24 mouse cellular contexts compared by ENCODE assay signal in the genomic region with DNA sequence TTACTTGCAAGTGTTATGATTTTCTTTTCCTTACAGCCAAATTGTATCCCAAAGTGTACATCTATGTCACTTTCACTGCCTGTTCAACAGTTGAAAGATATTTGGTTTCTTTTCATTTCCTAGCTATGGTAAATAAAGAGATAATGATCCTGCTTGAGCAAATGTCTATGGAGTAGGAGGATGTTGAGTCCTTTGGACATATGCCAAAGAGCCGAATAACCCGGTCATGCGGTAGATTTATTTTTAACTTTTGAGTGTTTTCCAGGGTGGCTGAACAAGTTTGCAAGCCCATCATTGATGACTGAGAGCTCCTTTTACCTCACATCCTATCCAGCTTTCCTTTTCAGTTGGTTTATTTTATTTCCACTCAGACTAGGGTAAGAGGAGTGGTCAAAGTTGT.
A peak's percentile ranks its signal among the peaks of the same experiment; 100 is the strongest.
DNase-seq lines count a peak whose midpoint lies in the region; ATAC-seq and TF ChIP-seq lines count a peak whose summit lies in the region.
"Had no signal": no experiment of that assay in that cellular context is flagged by ENCODE, and none has a peak within 500 bp of the region (broad histone marks: within the 10 kb centered on the region; RNA-seq: fewer than 3 reads in every experiment).

No protein-coding gene starts in this region.

- TF ChIP-seq POLR2A in kidney, adult 2 months (IDR thresholded peaks at IDR 0.05; ENCODE audit: low read depth, low read length), result no peak

- no peaks in the 10 kb centered on the region for H3K4me1 ChIP-seq in kidney, embryonic 16.5 days (ENCODE audit: insufficient read depth, low read length)
- H3K4me1 ChIP-seq in kidney, adult 2 months (ENCODE audit: control insufficient read depth, insufficient read depth, low read length), result no peaks in the 10 kb centered on the region
- H3K4me1 ChIP-seq in lung, embryonic 16.5 days (replicated peaks; ENCODE audit: control insufficient read depth, insufficient read depth, low read length), result no peaks in the 10 kb centered on the region
- H3K4me1 ChIP-seq: embryonic facial prominence, embryonic 13.5 days; forebrain, embryonic 13.5 days; heart, embryonic 12.5 days; hindbrain, embryonic 10.5 days; hindbrain, embryonic 15.5 days had no signal

- H3K4me2 ChIP-seq in kidney, embryonic 16.5 days (replicated peaks; ENCODE audit: low read depth, low read length), result peak overlapping the region; percentile 15; the same call in 1 of the 2 replicates
- H3K4me2 ChIP-seq in lung, embryonic 16.5 days (ENCODE audit: low read depth, low read length), result 0 out of 2 replicates have a peak overlapping the region, but pooled peaks have one; percentile 11
- H3K4me2 ChIP-seq: embryonic facial prominence, embryonic 13.5 days; forebrain, embryonic 13.5 days; heart, embryonic 12.5 days; hindbrain, embryonic 15.5 days had no signal

- ATAC-seq in kidney, embryonic 16.5 days (ENCODE audit: low FRiP score, low TSS enrichment), result no peak
- no peak for ATAC-seq in lung, embryonic 16.5 days (ENCODE audit: low read depth)
- ATAC-seq: activated CD4-positive, CD25-positive, alpha-beta regulatory T cell, adult 4 months; CD4-positive, CD25-positive, alpha-beta regulatory T cell, adult 4 months; forebrain, embryonic 13.5 days; forebrain, postnatal 0 days; inflammation-experienced regulatory T-cells, adult 6 months; Patski had no signal

- DNase-seq in cerebellum, postnatal 10 days, result peak; percentile 11 to 13
- DNase-seq in cerebellum, adult 8-10 months, result no peak
- DNase-seq in kidney, adult 2 months, result no peak
- no peak for DNase-seq in lung, postnatal 4 days
- DNase-seq in yolk sac, embryonic 10.5 days (ENCODE audit: low spot score), result no peak
- DNase-seq: adrenal gland, postnatal 14 days; B cell, adult 2 months; cerebellum, adult 11-12 months; cerebellum, postnatal 25 days; forebrain, postnatal 0 days; gastrocnemius, adult 2 months; gastrocnemius, postnatal 25 days had no signal

- no peak overlapping the region for H3K27ac ChIP-seq in kidney, embryonic 16.5 days (ENCODE audit: low read length)
- no peak overlapping the region for H3K27ac ChIP-seq in kidney, adult 2 months (ENCODE audit: insufficient read depth, low read depth, low read length)
- no peak overlapping the region for H3K27ac ChIP-seq in lung, embryonic 16.5 days (ENCODE audit: low read length)
- H3K27ac ChIP-seq: embryonic facial prominence, embryonic 13.5 days; forebrain, embryonic 13.5 days; gastrocnemius, adult 2 months; hindbrain, embryonic 10.5 days; hindbrain, embryonic 15.5 days had no signal

- no peaks in the 10 kb centered on the region for H3K9me3 ChIP-seq in kidney, embryonic 16.5 days (ENCODE audit: low read length)
- no peaks in the 10 kb centered on the region for H3K9me3 ChIP-seq in lung, embryonic 16.5 days (ENCODE audit: control insufficient read depth, low read length)
- H3K9me3 ChIP-seq: embryonic facial prominence, embryonic 13.5 days; forebrain, embryonic 13.5 days; G1E; heart, embryonic 12.5 days; hindbrain, embryonic 10.5 days; hindbrain, embryonic 15.5 days had no signal

- H3K36me3 ChIP-seq in kidney, embryonic 16.5 days (ENCODE audit: insufficient read depth, low read length), result no peaks in the 10 kb centered on the region
- no peaks in the 10 kb centered on the region for H3K36me3 ChIP-seq in kidney, adult 2 months (ENCODE audit: control insufficient read depth, insufficient read depth, low read length)
- no peaks in the 10 kb centered on the region for H3K36me3 ChIP-seq in lung, embryonic 16.5 days (ENCODE audit: control insufficient read depth, insufficient read depth, low read length)
- H3K36me3 ChIP-seq: embryonic facial prominence, embryonic 13.5 days; G1E; heart, embryonic 12.5 days; hindbrain, embryonic 10.5 days; hindbrain, embryonic 15.5 days had no signal

- H3K9ac ChIP-seq in kidney, embryonic 16.5 days (replicated peaks; ENCODE audit: low read length), result no peak overlapping the region
- no peak overlapping the region for H3K9ac ChIP-seq in lung, embryonic 16.5 days (ENCODE audit: low read length)
- H3K9ac ChIP-seq: embryonic facial prominence, embryonic 13.5 days; forebrain, embryonic 13.5 days; forebrain, postnatal 0 days; heart, embryonic 12.5 days; hindbrain, embryonic 15.5 days had no signal

- WGBS in kidney, embryonic 16.5 days, result 61% methylated on average over 3 of the region's 3 CpGs
- 36% methylated on average over 3 of the region's 3 CpGs for WGBS in kidney, adult 2 months
- 23% methylated on average over 3 of the region's 3 CpGs for WGBS in lung, embryonic 16.5 days

- TF ChIP-seq CTCF in kidney, adult 2 months (conservative IDR thresholded peaks at IDR 0.05; ENCODE audit: insufficient read depth, insufficient read length, low read depth, low read length), result no peak

- no peak overlapping the region for H3K4me3 ChIP-seq in kidney, embryonic 16.5 days (ENCODE audit: low read length)
- no peak overlapping the region for H3K4me3 ChIP-seq in kidney, adult 2 months (ENCODE audit: insufficient read depth, low read depth, low read length)
- H3K4me3 ChIP-seq in lung, embryonic 16.5 days (ENCODE audit: low read length), result 0 out of 2 replicates have a peak overlapping the region, but pooled peaks have one; percentile 13
- H3K4me3 ChIP-seq: embryonic facial prominence, embryonic 13.5 days; forebrain, embryonic 13.5 days; gastrocnemius, adult 2 months; heart, embryonic 12.5 days; hindbrain, embryonic 10.5 days; hindbrain, embryonic 15.5 days had no signal

- no peaks in the 10 kb centered on the region for H3K27me3 ChIP-seq in kidney, embryonic 16.5 days (ENCODE audit: insufficient read depth, low read length)
- H3K27me3 ChIP-seq in kidney, adult 2 months (replicated peaks; ENCODE audit: control insufficient read depth, insufficient read depth, low read length), result no peaks in the 10 kb centered on the region
- H3K27me3 ChIP-seq in lung, embryonic 16.5 days (ENCODE audit: control insufficient read depth, insufficient read depth, low read depth, low read length), result no peaks in the 10 kb centered on the region
- H3K27me3 ChIP-seq: embryonic facial prominence, embryonic 13.5 days; forebrain, embryonic 13.5 days; heart, embryonic 12.5 days; hindbrain, embryonic 15.5 days; Patski had no signal

Comparison
In these comparisons a context has a peak if more than half of its experiments do, and no peak if none do; other contexts are left out.
1. DNase-seq: peak in cerebellum, postnatal 10 days (2 of 2); none in cerebellum, adult 8-10 months (single experiment), kidney, adult 2 months (single experiment), lung, postnatal 4 days (0 of 2) and yolk sac, embryonic 10.5 days (single experiment).